Mouse (Mus musculus): ENCODE data around the gene Odaph.
A peak's percentile ranks its signal among the peaks of the same experiment; 100 is the strongest.
"Not testable (repeated sequence)": the region's sequence is repeated elsewhere in the genome, so short reads cannot be mapped to it uniquely, and the experiment has no call there.

The Odaph gene

DNA sequence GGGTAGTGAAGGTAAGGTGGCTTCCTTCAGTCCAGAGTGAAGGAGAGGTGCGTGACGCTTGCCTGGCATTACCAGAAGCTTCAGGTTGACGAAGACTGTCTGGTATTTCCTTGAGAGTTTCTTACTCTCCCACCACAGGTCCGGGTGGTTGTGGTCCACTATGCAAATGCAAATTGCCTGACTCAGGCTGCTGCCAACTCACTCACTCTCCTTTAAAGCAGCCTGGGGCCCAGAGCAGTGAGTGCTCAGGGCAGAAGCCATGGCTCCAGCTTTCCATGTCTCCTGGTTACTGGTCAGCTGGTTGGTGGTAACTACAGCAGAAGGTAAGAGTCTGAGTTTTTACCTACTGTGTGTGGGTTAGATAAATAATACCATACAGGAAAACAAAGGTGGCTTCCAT lies at the start of gene Odaph:
TSS of gene Odaph (plus strand) at position 240 of the 400 bp plus-strand sequence.
- no peak for DNase-seq (ENCODE audit: low read depth)

- not testable (repeated sequence) for DNase-seq (ENCODE audit: low read depth)
Observed at GRCm38 (mm10) chr5:91945609-91946008, 41.7 kb upstream of the Odaph start.

GRCm38 (mm10) chr5:91947008-91947407 lies 40.3 kb upstream of the Odaph start:
- DNase-seq (ENCODE audit: low read depth) = peak; percentile 17

DNA sequence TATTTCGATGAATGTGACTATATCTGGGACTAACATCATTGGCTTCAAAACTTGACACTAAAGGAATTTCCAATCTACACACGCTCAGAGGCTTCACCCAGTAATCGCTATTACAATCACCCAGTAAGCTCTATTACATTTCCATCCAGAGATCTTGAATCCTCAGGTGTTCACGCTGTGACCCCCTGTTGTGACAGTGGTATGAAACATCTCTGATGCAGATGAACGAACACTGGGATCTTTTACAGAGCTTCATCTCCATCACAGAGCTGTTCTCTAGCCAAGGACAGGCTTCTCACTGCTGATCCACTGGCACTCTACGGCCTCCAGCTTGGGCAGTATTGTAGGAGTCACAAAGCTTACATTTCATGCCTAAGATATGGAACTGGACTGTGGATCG lies 37.8 kb upstream of the Odaph start:
- DNase-seq (ENCODE audit: low read depth) = no peak

- DNase-seq (ENCODE audit: low read depth) = peak; percentile 23
Observed at GRCm38 (mm10) chr5:91951404-91951803, 35.9 kb upstream of the Odaph start.

GRCm38 (mm10) chr5:91956991-91957760 lies 30.1 kb upstream of the Odaph start:
- no peak for DNase-seq (ENCODE audit: low read depth)

DNA sequence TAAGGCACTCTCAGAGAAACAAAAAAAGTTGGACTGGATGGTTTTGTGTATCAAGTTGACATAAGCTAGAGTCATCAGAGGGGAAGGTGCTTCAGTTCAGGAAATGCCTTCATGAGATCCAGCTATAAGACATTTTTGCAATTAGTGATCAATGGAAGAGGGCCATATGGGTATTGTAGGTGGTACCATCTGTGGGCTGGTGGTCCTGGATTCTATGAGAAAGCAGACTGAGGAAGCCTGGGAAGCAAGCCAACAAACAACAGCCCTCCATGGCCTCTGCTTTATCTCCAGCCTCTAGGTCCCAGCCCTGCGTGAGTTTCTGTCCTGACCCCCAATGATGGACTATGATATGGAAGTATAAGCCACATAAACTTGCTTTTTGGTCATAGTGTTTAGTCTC lies 28.2 kb upstream of the Odaph start:
- peak; percentile 8 for DNase-seq (ENCODE audit: low read depth)

DNA sequence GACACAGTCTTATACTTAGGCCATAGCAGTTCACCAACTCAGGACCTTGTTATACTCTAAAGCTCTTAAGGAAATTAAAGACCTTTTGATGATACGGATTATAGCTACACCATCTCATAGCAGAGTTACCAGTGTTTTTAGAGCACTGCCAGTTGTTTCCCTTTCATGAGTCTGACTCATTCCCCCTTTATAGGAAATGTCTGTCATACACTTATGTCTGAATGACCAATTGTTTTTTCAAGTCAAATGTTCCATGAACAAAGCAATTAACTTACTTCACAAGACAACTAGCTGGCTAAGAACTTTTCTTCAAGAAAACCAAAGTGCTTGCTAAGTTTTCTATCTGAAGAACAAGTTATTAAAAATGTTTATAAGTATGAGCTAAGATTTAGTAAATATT lies 27.3 kb upstream of the Odaph start:
- peak; percentile 36 for DNase-seq (ENCODE audit: low read depth)

DNA sequence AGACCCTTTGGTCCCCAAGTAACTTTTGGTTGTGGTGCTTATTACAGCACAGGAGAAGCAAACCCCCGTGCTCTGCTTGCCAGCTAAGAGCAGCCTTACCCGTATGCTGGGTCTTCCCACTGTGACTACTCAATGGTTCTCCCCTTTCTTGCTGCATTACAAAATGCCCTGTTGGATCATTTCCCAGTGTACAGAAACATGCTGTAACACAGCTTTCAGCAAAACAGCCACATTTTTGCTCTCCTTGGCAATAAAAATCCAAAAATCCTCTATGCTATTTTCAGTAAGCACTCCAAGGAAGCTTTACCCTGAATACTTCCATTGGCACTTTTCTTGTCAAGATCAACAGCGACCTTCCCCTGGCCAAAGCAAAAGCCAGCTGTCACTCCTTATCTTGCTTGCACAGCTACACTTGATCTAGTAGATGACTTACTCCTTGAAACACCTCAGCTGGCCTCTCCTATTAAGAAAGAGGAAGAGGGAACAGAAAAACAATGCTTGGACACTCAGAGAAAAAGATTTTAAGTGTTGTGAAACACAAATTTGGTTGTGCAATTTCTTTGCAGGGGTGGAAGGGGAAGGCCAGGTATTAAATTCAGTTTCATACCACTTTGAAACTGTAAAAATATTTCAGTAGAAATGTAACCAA lies 26.5 kb upstream of the Odaph start:
- peak; percentile 6 for DNase-seq (ENCODE audit: low read depth)

- peak; percentile 49 for DNase-seq (ENCODE audit: low read depth)
Observed at GRCm38 (mm10) chr5:91961370-91961769, 25.9 kb upstream of the Odaph start.

DNA sequence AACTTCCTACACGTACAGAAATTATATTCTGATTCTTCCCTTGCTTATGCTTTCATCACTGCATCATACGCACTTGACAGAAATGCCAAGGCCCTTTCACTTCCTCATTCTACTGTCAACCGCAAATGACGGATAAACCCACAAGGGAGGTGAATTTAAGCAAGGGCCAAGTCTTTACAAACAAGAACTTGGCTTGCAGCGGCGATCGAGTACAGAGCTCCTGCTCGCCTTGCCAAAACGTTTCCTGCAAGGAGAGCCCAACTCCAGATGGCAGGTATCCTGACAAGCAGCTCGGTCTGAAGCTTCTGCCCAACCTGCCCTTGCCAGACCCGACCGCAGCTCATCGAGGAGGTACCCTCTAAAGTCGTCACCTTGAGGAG lies 25.0 kb upstream of the Odaph start:
- DNase-seq (ENCODE audit: low read depth) = peak; percentile 89

GRCm38 (mm10) chr5:91962639-91963440 lies 24.4 kb upstream of the Odaph start, which contains the start of gene Rchy1:
Gene Rchy1 (minus strand): TSS chr5:91963068.
- peak; percentile 96 for DNase-seq (ENCODE audit: low read depth)

DNA sequence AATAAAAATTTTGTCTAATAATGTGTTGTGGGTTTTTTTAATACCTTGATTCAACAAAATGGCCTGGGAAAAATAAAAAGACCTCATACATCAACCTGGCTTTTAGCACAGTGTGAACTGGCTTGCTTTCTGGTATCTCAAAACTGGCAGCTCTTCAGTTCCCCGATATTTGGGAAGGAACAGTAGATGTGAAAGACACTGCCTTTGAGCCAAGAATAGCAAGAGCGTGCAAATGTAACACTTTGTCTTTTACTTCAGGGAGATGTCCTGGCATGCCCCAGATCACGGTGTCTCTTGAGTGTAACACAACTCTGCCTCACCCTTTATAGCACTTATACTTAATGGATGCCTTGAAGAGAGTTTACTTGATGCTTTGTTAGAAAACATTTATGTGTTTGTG lies 15.2 kb upstream of the Odaph start:
- no peak for DNase-seq (ENCODE audit: low read depth)

DNA sequence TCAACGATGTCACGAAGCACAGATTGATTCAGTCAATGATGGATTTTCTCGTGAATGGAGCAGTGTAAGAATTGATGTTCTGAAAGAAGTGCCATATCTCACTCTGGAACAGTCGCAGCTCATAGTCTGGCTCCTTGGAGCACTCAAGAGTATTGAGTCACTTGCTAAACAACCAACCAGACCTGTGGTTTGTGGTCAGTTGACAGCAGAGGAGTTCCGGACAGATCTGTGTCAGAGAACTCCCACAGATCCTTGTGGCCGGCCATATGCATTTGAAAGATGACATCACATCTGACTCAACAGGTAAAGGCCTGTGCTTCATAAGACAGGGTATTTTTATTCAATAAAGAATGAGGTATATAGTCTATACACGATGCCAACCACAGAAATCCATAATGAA lies 13.3 kb upstream of the Odaph start:
- DNase-seq (ENCODE audit: low read depth) = no peak

- no peak for DNase-seq (ENCODE audit: low read depth)
Observed at GRCm38 (mm10) chr5:91975758-91976157, 11.5 kb upstream of the Odaph start.

DNA sequence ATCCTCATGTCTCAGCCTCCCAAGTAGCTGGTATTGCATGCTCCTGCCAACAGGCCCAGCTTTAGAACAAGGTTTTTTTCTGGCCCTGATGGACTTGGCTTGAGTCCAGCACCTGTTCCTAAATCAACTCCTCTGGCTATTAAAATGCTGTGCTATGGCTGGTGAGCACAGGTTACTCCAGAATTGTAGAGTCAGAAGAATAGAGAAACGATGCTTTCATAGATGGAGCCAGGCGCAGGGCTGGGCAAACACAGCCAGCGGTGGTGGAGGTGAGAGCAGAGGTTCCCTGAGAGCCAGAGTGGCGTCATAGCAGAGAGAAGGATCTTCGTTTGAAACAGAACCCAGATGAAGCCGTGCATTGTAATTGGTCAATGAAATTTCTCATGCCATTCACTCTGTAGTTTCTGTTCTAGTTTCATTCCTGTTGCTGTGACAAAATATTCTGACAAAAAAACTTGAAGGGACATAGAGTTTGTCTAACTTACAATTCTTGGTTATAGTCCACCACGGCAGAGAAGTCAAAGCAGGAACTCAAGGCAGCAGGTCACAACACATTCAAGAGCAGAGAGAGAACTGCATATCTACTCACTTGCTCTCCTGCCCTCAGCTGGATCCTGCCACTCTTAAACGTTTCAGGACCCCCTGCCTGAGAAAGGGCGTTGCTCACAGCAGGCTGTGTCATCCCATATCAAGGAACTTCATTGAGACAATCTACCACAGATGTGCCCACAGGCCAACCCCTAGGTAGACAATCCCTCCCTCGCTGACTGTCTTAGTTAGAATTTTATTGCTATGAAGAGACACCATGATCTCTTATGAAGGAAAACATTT lies 10.5 kb upstream of the Odaph start:
- no peak for DNase-seq (ENCODE audit: low read depth)

- DNase-seq (ENCODE audit: low read depth) = no peak
Observed at GRCm38 (mm10) chr5:91977397-91977770, 9.9 kb upstream of the Odaph start.

DNA sequence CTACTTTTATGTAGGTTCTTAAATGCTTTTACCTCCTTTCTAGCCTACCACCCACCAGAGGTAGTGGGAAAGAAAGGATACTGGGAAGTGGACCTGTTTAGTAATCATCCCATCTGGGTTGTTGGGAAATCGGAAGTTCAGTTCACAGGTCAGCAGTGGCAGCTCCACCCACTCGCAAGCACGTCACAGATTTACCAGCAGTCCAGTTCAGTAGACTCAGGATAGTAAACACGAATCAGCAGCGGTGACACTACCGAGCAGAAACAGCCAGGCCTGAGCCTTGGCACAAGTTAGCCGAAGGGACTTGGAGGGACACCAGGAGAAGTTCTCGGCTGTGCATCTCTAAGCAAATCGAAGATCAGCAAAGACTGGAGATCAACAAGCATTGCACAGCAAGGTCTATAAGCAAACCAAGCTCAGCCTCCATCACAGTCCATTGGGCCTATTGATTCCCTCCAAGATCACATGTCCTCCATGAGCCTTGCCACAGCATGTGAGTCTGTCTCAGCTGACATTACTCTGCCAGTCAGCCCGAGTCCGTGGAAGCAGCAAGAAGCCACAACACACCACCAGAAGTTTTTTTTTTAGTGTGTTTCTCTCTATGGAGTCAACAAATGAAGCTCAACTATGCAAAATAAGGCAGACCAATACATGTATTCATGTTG lies 6.0 kb upstream of the Odaph start:
- no peak for DNase-seq (ENCODE audit: low read depth)

GRCm38 (mm10) chr5:91983490-91983889 lies 3.8 kb upstream of the Odaph start:
- no peak for DNase-seq (ENCODE audit: low read depth)

GRCm38 (mm10) chr5:91985721-91986120 lies 1.6 kb upstream of the Odaph start:
- DNase-seq (ENCODE audit: low read depth) = peak; percentile 10

DNA sequence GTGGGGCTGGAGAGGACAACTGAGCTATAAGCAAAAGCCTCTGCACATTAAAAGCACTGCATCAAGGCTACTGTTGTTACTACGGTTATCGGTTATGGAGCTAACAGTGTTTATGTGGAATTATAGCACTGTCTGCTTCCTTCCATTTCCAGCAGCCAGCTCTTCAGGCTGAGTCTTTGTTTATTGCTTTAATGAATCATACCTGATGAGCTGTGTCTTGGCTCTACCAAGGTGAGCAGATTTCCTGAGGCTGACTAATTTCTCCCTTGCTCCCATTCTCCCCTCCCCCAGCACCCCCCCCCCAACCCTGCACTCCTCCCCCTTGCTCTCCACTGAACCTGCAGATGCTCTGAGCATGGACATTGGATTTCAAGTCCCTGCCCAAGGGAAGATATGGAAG lies 524 bp downstream of the Odaph start:
- DNase-seq (ENCODE audit: low read depth) = no peak
